Mouse (Mus musculus) liver, embryonic 14.5 days (tissue): ENCODE data around the gene Rasa4.

Experiments used
- CTCF ChIP-seq: IDR thresholded peaks from 2 replicates; pipeline ENCODE4 v1.5.1; 2016; ENCODE audit warnings: antibody characterized with exemption, low read depth, control low read depth
- EP300 ChIP-seq: IDR thresholded peaks from 2 replicates; pipeline ENCODE4 v1.6.1; 2016; ENCODE audit warnings: antibody characterized with exemption, low read depth

DNA sequence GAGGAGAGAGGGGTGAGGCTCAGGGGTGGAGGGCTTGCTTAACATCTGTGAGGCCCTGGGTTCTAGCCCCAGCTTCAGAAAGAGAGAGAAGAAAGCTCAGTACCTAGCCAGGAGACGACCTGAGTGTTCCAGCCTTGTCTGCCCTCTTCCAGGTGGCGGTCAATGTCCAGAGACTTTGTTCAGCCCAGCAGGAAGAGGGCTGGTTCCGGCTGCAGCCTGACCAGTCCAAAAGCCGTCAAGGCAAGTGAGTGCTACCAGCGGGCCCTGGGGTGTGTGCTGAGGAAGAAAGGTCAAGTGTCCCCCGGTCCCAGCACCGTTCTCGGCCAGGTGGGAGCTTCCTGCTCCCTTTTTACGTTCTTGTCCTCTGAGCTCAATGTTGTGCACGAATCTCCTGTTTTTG is 14.8 kb downstream of the Rasa4 start:
- TF ChIP-seq CTCF (no peak), EP300 (no peak)
